Mouse (Mus musculus): ENCODE measurements around the gene Zfp428.
A peak's percentile ranks its signal among the peaks of the same experiment; 100 is the strongest.
"Not testable (repeated sequence)": the region's sequence is repeated elsewhere in the genome, so short reads cannot be mapped to it uniquely, and the experiment has no call there.

Gene Zfp428

GRCm38 (mm10) chr7:24519130-24519529 lies 12.3 kb downstream of the Zfp428 start:
- no peak for DNase-seq (ENCODE audit: low read depth, low spot score)

GRCm38 (mm10) chr7:24520054-24520453 lies 13.2 kb downstream of the Zfp428 start:
- not testable (repeated sequence) for DNase-seq (ENCODE audit: low read depth, low spot score)

- no peak for DNase-seq (ENCODE audit: low read depth, low spot score)
Measured at GRCm38 (mm10) chr7:24522805-24523204, 16.0 kb downstream of the Zfp428 start.

- DNase-seq (ENCODE audit: low read depth, low spot score), result no peak
Measured at GRCm38 (mm10) chr7:24523723-24524122, 16.9 kb downstream of the Zfp428 start.

- DNase-seq (ENCODE audit: low read depth, low spot score), result no peak
Measured at GRCm38 (mm10) chr7:24524978-24525377, 18.2 kb downstream of the Zfp428 start.

GRCm38 (mm10) chr7:24525686-24526420 lies 19.0 kb downstream of the Zfp428 start:
- DNase-seq (ENCODE audit: low read depth, low spot score), result no peak

GRCm38 (mm10) chr7:24528861-24529260 lies 22.1 kb downstream of the Zfp428 start:
- no peak for DNase-seq (ENCODE audit: low read depth, low spot score)

- DNase-seq (ENCODE audit: low read depth, low spot score), result no peak
Measured at GRCm38 (mm10) chr7:24529580-24529979, 22.8 kb downstream of the Zfp428 start.

GRCm38 (mm10) chr7:24530062-24530931 lies 23.5 kb downstream of the Zfp428 start, which contains the start of gene Irgq:
Gene Irgq (plus strand): TSS chr7:24530689.
- DNase-seq (ENCODE audit: low read depth, low spot score), result peak; percentile 100

- peak; percentile 66 for DNase-seq (ENCODE audit: low read depth, low spot score)
Measured at GRCm38 (mm10) chr7:24531211-24531971, 24.6 kb downstream of the Zfp428 start.

GRCm38 (mm10) chr7:24533031-24533571 lies 26.3 kb downstream of the Zfp428 start:
- no peak for DNase-seq (ENCODE audit: low read depth, low spot score)

GRCm38 (mm10) chr7:24533806-24534205 lies 27.0 kb downstream of the Zfp428 start:
- no peak for DNase-seq (ENCODE audit: low read depth, low spot score)

- no peak for DNase-seq (ENCODE audit: low read depth, low spot score)
Measured at GRCm38 (mm10) chr7:24534301-24534700, 27.5 kb downstream of the Zfp428 start.

- no peak for DNase-seq (ENCODE audit: low read depth, low spot score)
Measured at GRCm38 (mm10) chr7:24537081-24537480, 30.3 kb downstream of the Zfp428 start.

- no peak for DNase-seq (ENCODE audit: low read depth, low spot score)
Measured at GRCm38 (mm10) chr7:24537591-24537990, 30.8 kb downstream of the Zfp428 start.

- DNase-seq (ENCODE audit: low read depth, low spot score), result no peak
Measured at GRCm38 (mm10) chr7:24538154-24538553, 31.3 kb downstream of the Zfp428 start.

GRCm38 (mm10) chr7:24538701-24539100 lies 31.9 kb downstream of the Zfp428 start:
- DNase-seq (ENCODE audit: low read depth, low spot score), result no peak

- DNase-seq (ENCODE audit: low read depth, low spot score), result no peak
Measured at GRCm38 (mm10) chr7:24539686-24540085, 32.9 kb downstream of the Zfp428 start.

- no peak for DNase-seq (ENCODE audit: low read depth, low spot score)
Measured at GRCm38 (mm10) chr7:24544506-24544905, 37.7 kb downstream of the Zfp428 start.

GRCm38 (mm10) chr7:24546068-24546614 lies 39.3 kb downstream of the Zfp428 start, which contains the start of the genes Pinlyp and Xrcc1:
Gene Pinlyp (minus strand): TSS chr7:24546118.
Gene Xrcc1 (plus strand): TSS chr7:24546289.
- no peak for DNase-seq (ENCODE audit: low read depth, low spot score)

Data from forelimb bud, embryonic 11.5 days (tissue).